Mouse (Mus musculus): ENCODE results near the gene Tbx3. TPM values are rescaled to one million over a fixed set of nuclear protein-coding genes. Genes with fewer than 3 reads are reported as not detected.

Tbx3 gene
- polyA plus RNA-seq, 1 experiment from 2014 or later, result 5.1 TPM

DNA sequence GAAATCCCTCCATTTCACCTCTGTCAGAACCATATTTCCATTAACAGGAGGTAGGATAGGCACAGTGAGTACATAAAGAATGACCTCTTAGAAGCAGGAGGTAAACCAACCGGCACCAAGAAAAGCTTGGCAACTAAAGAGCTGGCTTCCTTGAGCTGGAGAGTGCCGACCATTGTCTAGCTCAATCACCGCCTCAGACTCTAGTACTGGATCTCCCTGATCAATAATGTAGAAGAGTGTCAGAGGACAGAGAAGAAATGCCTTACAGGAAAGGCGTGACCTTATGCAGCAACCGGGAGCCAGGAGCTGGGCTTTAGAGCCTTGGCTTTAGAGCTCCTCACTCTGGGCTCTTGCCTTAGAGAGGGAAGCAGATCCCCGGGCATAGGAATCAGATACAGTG lies 4.7 kb upstream of the Tbx3 start:
- Histone ChIP-seq H3K27ac (ENCODE audit: low read depth, low read length) (no peak overlapping the region), H3K27me3 (ENCODE audit: control insufficient read depth, insufficient read depth, low read length) (peaks cover 97% of the 10 kb centered on the region), H3K4me3 (ENCODE audit: low read depth, low read length) (no peak overlapping the region), H3K4me1 (replicated peaks; ENCODE audit: control insufficient read depth, insufficient read depth, low read length) (peaks cover 7% of the 10 kb centered on the region; the same call in 1 of the 2 replicates), H3K4me2 (replicated peaks; ENCODE audit: low read depth, low read length) (no peak overlapping the region), H3K9ac (ENCODE audit: low read depth, low read length) (no peak overlapping the region), H3K9me3 (ENCODE audit: control insufficient read depth, low read length) (no peaks in the 10 kb centered on the region), H3K36me3 (ENCODE audit: control insufficient read depth, insufficient read depth, low read length) (no peaks in the 10 kb centered on the region)
- DNase-seq (ENCODE audit: low spot score) (peak; percentile 15), ATAC-seq (ENCODE audit: low FRiP score) (no peak)
- 1% methylated on average over 6 of the region's 6 CpGs for WGBS

DNA sequence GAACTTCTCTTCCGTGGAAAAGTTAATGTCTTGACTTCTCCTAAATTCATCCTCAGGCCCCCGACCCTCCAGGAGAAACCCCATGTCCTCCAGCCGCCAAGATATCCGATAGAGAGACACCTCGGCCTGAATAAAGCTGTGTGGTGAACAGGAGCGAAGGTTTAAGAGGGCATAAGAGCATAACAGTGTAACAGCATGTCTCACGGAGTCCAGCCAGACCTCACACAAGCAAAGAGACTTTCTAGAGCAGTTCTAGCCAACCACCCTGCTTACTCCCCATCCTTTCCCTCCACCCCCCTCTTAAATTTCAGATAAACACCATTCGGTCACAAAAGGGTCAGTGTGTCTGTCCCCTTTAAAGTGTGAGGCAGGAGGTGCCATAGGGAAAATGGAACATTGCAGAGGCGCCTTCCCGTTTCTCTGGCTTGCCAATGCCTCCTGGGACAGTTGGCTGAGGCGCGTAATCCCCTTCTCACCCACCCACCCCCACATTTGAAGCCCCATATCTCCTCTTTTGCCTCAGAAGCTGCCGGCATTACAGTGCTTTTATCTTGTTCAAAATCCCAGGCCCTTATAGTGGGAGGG lies 3.0 kb upstream of the Tbx3 start:
- peak; percentile 47 for DNase-seq (ENCODE audit: low spot score)
- 2% methylated on average over 13 of the region's 13 CpGs for WGBS

DNA sequence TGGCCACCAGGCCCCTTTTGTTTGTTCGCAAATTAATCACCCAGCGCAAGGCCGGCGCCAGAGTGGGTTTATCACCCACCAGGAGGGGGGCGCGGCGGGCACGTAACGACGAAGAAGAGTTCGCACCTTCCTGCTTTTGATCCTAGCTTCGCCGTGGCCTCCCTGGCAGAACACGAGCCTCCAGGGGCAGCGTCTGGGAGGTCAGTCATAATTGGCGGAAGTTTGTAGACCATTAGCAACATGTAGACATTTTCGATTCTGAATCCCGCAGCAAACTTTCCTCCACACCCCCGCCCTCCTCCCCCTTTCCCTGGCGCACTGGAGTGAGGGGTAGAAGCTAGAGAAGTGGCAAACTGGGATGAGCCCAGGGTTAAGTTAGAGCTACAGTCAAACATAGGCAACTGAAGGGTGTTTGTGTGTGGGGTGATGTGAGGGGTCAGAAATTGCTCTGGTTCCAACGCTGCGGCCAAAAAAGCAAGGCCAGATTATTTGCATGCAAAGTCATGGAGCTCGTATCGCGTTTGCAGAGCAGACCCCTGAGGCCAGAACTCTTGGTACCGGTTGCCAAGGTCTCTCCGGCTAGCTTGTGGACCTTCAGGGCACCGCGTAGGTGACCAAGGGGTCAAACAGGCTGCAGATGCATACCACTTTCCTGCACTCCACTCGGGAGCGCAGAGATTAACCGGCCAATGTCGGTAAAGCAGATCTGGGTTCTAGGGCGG lies 2.1 kb upstream of the Tbx3 start:
- no peak overlapping the region for H3K4me3 ChIP-seq (ENCODE audit: low read depth, low read length)
- DNase-seq (ENCODE audit: low spot score), result peak; percentile 59
- no peak overlapping the region for H3K27ac ChIP-seq (ENCODE audit: low read depth, low read length)
- H3K9me3 ChIP-seq (ENCODE audit: control insufficient read depth, low read length), result no peaks in the 10 kb centered on the region
- no peak for ATAC-seq (ENCODE audit: low FRiP score)
- no peak overlapping the region for H3K9ac ChIP-seq (ENCODE audit: low read depth, low read length)
- H3K4me1 ChIP-seq (replicated peaks; ENCODE audit: control insufficient read depth, insufficient read depth, low read length), result peaks cover 7% of the 10 kb centered on the region; the same call in 1 of the 2 replicates
- H3K4me2 ChIP-seq (replicated peaks; ENCODE audit: low read depth, low read length), result no peak overlapping the region
- peaks cover 97% of the 10 kb centered on the region for H3K27me3 ChIP-seq (ENCODE audit: control insufficient read depth, insufficient read depth, low read length)
- WGBS, result under 1% methylated on average over 33 of the region's 34 CpGs
- no peaks in the 10 kb centered on the region for H3K36me3 ChIP-seq (ENCODE audit: control insufficient read depth, insufficient read depth, low read length)

More for the DNA sequence above, 3.0 kb upstream of the Tbx3 start:
- H3K9ac ChIP-seq (ENCODE audit: low read depth, low read length), result no peak overlapping the region
- peaks cover 97% of the 10 kb centered on the region for H3K27me3 ChIP-seq (ENCODE audit: control insufficient read depth, insufficient read depth, low read length)
- no peaks in the 10 kb centered on the region for H3K36me3 ChIP-seq (ENCODE audit: control insufficient read depth, insufficient read depth, low read length)
- H3K4me1 ChIP-seq (replicated peaks; ENCODE audit: control insufficient read depth, insufficient read depth, low read length), result peaks cover 7% of the 10 kb centered on the region; the same call in 1 of the 2 replicates
- ATAC-seq (ENCODE audit: low FRiP score), result no peak
- H3K9me3 ChIP-seq (ENCODE audit: control insufficient read depth, low read length), result no peaks in the 10 kb centered on the region
- no peak overlapping the region for H3K27ac ChIP-seq (ENCODE audit: low read depth, low read length)
- H3K4me2 ChIP-seq (replicated peaks; ENCODE audit: low read depth, low read length), result no peak overlapping the region
- H3K4me3 ChIP-seq (ENCODE audit: low read depth, low read length), result no peak overlapping the region

DNA sequence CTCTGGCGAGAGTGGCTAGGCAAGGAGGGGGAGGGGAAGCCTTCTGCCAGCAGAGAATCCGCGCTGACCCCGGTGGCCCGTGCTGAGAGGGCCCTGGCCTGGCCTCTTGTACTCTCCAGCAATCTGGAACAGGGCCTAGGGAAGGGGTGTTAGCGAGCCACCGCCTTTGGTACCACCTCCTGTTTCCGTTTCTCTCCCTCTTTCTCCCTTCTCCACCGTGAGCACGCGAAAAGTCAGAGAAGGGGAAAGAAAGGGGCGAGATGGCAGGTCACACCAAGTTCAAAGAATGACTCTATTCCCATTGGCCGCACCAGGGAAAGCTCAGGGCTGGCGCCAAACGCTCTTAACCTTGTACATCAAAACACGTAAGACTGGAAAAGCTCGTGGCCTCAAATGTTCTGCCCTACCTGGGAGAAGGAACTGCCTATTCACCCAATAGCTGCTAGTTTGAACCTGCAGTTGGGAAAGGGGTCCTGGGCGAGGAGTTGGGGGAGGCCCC lies 1.5 kb upstream of the Tbx3 start:
- Histone ChIP-seq H3K27ac (ENCODE audit: low read depth, low read length) (no peak overlapping the region), H3K27me3 (ENCODE audit: control insufficient read depth, insufficient read depth, low read length) (peaks cover 96% of the 10 kb centered on the region), H3K4me2 (replicated peaks; ENCODE audit: low read depth, low read length) (no peak overlapping the region), H3K36me3 (ENCODE audit: control insufficient read depth, insufficient read depth, low read length) (no peaks in the 10 kb centered on the region), H3K9ac (ENCODE audit: low read depth, low read length) (no peak overlapping the region), H3K4me1 (replicated peaks; ENCODE audit: control insufficient read depth, insufficient read depth, low read length) (peaks cover 7% of the 10 kb centered on the region; the same call in 1 of the 2 replicates), H3K4me3 (ENCODE audit: low read depth, low read length) (no peak overlapping the region), H3K9me3 (ENCODE audit: control insufficient read depth, low read length) (no peaks in the 10 kb centered on the region)
- no peak for ATAC-seq (ENCODE audit: low FRiP score)
- 1% methylated on average over 15 of the region's 18 CpGs for WGBS
- DNase-seq (ENCODE audit: low spot score), result peak; percentile 42

DNA sequence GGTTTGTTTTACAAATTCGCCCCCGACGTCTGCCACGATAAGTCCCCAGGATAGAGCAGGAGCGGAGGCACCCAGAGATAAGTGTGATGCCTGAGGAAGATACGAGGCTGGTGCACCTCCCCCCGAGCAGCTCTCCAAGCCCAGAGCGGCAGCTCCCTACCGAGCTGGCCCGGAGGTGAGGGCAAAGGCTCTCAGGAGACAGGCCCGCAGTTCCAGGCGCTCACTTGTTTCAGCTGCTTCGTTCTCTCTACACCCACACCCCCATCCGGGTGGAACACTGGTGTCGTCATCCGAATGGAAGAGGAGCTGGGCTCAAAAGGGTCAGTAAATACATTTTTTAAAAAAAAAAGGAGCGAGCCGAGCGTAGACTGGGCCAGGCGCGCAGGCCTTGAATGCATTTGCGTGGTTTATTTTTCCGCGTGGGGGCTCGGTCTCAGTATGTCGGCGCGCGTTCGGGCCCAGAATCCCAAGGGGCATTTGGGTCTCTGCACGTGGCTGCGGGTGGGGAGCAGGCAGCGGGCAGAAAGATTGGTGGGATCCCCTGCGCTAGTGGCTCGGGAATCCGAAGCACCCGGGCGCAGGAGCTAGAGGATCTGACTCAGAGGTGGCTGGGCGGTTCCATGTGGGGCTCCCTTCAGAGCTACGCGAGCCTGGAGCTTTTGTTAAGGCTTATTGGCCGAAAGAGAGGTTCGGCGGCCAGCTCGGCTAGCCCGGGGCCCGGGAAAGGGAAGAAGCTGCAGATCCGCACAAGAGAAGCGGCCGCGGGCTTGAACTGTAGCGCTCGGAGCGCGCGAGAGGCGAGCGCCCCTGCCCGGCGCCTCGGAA lies 516 bp upstream of the Tbx3 start:
- Histone ChIP-seq H3K4me1 (replicated peaks; ENCODE audit: control insufficient read depth, insufficient read depth, low read length) (peaks cover 7% of the 10 kb centered on the region; the same call in 1 of the 2 replicates), H3K9ac (ENCODE audit: low read depth, low read length) (peak overlapping the region; percentile 37; the same call in 1 of the 2 replicates), H3K9me3 (ENCODE audit: control insufficient read depth, low read length) (no peaks in the 10 kb centered on the region), H3K4me3 (ENCODE audit: low read depth, low read length) (peak overlapping the region; percentile 26), H3K36me3 (ENCODE audit: control insufficient read depth, insufficient read depth, low read length) (no peaks in the 10 kb centered on the region), H3K27ac (ENCODE audit: low read depth, low read length) (peak overlapping the region; percentile 42; the same call in 1 of the 2 replicates), H3K27me3 (ENCODE audit: control insufficient read depth, insufficient read depth, low read length) (peaks cover 95% of the 10 kb centered on the region), H3K4me2 (replicated peaks; ENCODE audit: low read depth, low read length) (peak overlapping the region; percentile 52)
- no peak for DNase-seq (ENCODE audit: low spot score)
- ATAC-seq (ENCODE audit: low FRiP score), result no peak
- WGBS, result under 1% methylated on average over 61 of the region's 61 CpGs

DNA sequence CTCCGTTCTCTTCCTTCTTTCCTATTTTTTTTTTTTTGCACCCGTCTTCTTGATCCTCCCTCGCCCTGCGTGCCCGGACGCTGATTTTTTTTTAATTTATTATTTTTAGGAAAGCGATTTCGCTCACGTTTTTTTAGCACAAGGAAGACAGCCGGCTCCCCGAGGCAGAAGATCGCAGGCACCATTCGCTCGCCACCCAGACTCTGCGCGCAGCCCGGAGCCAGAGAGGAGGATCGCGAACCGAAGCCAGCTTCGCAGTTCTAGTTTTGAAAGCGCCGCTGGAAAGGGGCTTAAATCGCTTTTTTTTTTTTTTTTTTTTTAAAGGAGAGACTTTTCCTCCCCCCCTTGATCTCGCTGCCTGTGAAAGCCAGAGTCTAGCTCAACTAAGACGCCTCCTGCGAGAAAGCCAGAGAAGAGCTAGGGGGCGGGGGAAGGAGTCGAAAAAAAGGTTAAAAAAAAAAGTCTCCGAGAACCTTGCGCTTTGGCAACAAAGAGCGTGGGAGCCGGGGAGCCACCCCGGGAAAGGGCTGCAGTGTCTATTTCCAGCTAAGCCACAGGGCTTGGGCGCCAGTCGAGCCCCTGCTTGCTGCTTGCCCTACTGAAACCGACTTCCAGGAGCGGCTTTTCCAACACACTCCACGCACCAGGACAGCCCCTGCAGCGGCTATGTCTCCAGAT lies 794 bp downstream of the Tbx3 start:
- Histone ChIP-seq H3K4me1 (replicated peaks; ENCODE audit: control insufficient read depth, insufficient read depth, low read length) (peaks cover 7% of the 10 kb centered on the region; the same call in 1 of the 2 replicates), H3K9me3 (ENCODE audit: control insufficient read depth, low read length) (no peaks in the 10 kb centered on the region), H3K4me3 (ENCODE audit: low read depth, low read length) (peak overlapping the region; percentile 26), H3K9ac (ENCODE audit: low read depth, low read length) (peak overlapping the region; percentile 11; the same call in 1 of the 2 replicates), H3K36me3 (ENCODE audit: control insufficient read depth, insufficient read depth, low read length) (no peaks in the 10 kb centered on the region), H3K27ac (ENCODE audit: low read depth, low read length) (no peak overlapping the region), H3K4me2 (replicated peaks; ENCODE audit: low read depth, low read length) (peak overlapping the region; percentile 52), H3K27me3 (ENCODE audit: control insufficient read depth, insufficient read depth, low read length) (peaks cover 95% of the 10 kb centered on the region)
- ATAC-seq (ENCODE audit: low FRiP score) (no peak), DNase-seq (ENCODE audit: low spot score) (peak; percentile 58)
- under 1% methylated on average over 40 of the region's 40 CpGs for WGBS

DNA sequence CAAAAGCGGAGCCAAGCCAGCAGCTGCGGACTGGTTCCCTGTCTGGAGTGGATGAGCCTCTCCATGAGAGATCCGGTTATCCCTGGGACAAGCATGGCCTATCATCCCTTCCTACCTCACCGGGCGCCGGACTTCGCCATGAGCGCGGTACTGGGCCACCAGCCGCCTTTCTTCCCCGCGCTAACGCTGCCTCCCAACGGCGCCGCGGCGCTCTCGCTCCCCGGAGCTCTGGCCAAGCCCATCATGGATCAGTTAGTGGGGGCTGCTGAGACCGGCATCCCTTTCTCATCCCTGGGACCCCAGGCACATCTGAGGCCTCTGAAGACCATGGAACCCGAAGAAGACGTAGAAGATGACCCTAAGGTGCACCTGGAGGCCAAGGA lies 1.5 kb downstream of the Tbx3 start:
- Histone ChIP-seq H3K4me2 (replicated peaks; ENCODE audit: low read depth, low read length) (no peak overlapping the region; the same call in none of the 2 replicates), H3K4me3 (ENCODE audit: low read depth, low read length) (peak overlapping the region; percentile 26), H3K36me3 (ENCODE audit: control insufficient read depth, insufficient read depth, low read length) (no peaks in the 10 kb centered on the region), H3K9ac (ENCODE audit: low read depth, low read length) (peak overlapping the region; percentile 23; the same call in 1 of the 2 replicates), H3K27me3 (ENCODE audit: control insufficient read depth, insufficient read depth, low read length) (peaks cover 95% of the 10 kb centered on the region), H3K9me3 (ENCODE audit: control insufficient read depth, low read length) (no peaks in the 10 kb centered on the region), H3K27ac (ENCODE audit: low read depth, low read length) (no peak overlapping the region), H3K4me1 (replicated peaks; ENCODE audit: control insufficient read depth, insufficient read depth, low read length) (peaks cover 7% of the 10 kb centered on the region; the same call in 1 of the 2 replicates)
- ATAC-seq (ENCODE audit: low FRiP score), result no peak
- peak; percentile 63 for DNase-seq (ENCODE audit: low spot score)
- WGBS, result under 1% methylated on average over 23 of the region's 23 CpGs
